Mouse (Mus musculus) ES-Bruce4 (cell line): ENCODE data around the gene Mccc1. TPM values are rescaled to one million over a fixed set of nuclear protein-coding genes. Genes with fewer than 3 reads are reported as not detected.

ENCODE experiments used
- H3K27ac ChIP-seq: 2 replicates; pipeline ENCODE4 v1.5.1; 2012; ENCODE audit warnings: low read length, inconsistent platforms; ENCODE audit not compliant: insufficient read depth
- H3K27me3 ChIP-seq: 2 replicates; pipeline ENCODE4 v1.6.1; 2012; ENCODE audit warnings: mild to moderate bottlenecking, low read length, inconsistent platforms; ENCODE audit not compliant: control insufficient read depth, poor library complexity, insufficient read depth, severe bottlenecking
- H3K36me3 ChIP-seq: 2 replicates; pipeline ENCODE4 v1.6.1; 2012; ENCODE audit warnings: inconsistent platforms, mild to moderate bottlenecking, low read length, moderate library complexity; ENCODE audit not compliant: control insufficient read depth, poor library complexity, insufficient read depth, severe bottlenecking
- H3K4me1 ChIP-seq: one replicate; pipeline ENCODE4 v1.8.1; 2011; ENCODE audit warnings: low read length; ENCODE audit not compliant: control insufficient read depth, insufficient read depth
- H3K4me3 ChIP-seq: 2 replicates; pipeline ENCODE4 v1.5.1; 2011; ENCODE audit warnings: low read depth, mild to moderate bottlenecking, low read length
- H3K9ac ChIP-seq: 2 replicates; pipeline ENCODE4 v1.6.1; 2012; ENCODE audit warnings: low read depth, mild to moderate bottlenecking, inconsistent platforms; ENCODE audit not compliant: poor library complexity, severe bottlenecking
- H3K9me3 ChIP-seq: replicated peaks from 2 replicates; pipeline ENCODE4 v1.6.1; 2012; ENCODE audit warnings: mild to moderate bottlenecking, low read length, inconsistent platforms; ENCODE audit not compliant: control insufficient read depth, poor library complexity, insufficient read depth, severe bottlenecking
- CTCF ChIP-seq: IDR thresholded peaks from one replicate; pipeline ENCODE4 v1.8.1; 2011; ENCODE audit warnings: low read depth, low read length
- EP300 ChIP-seq: IDR thresholded peaks from 2 replicates; pipeline ENCODE4 v1.6.1; 2011; ENCODE audit warnings: low read depth, low read length; ENCODE audit not compliant: insufficient read depth
- POLR2A ChIP-seq: IDR thresholded peaks from one replicate; pipeline ENCODE4 v1.8.1; 2011; ENCODE audit warnings: low read length; ENCODE audit not compliant: insufficient read depth
- polyA plus RNA-seq: library from polyadenylated mRNA; stranded (reverse); fragments of >200 nt; gene quantifications from 2 replicates; pipeline ENCODE4 v1.2.4, GENCODE M21; 2011; ENCODE audit warnings: low read depth; ENCODE audit not compliant: missing spikeins, insufficient read depth, insufficient read length

The Mccc1 gene
- polyA plus RNA-seq, 1 experiment: 32.0 TPM

DNA sequence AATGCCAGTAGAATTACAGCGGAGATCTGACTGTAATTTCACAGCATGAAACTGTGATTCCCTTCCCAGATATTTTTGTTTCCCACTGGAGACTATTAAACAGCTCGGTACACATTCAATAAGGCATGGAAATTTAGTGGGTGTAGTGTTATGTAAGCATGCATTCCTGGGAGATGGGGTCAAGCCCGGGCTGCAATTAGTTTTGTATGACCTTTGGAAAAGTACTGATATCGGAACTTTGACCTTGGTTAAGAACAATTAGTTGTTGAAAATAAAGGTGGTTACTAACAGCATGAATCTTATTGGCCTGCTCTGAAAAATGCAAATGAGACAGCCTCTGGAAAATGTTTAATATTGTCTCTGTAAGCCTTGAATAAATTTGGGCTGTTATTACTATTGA lies 30.0 kb downstream of the Mccc1 start:
- Histone ChIP-seq H3K4me3 (no peak overlapping the region), H3K27ac (no peak overlapping the region), H3K36me3 (no peaks in the 10 kb centered on the region), H3K9ac (no peak overlapping the region), H3K27me3 (no peaks in the 10 kb centered on the region), H3K9me3 (no peaks in the 10 kb centered on the region), H3K4me1 (no peaks in the 10 kb centered on the region)
- TF ChIP-seq POLR2A (no peak), CTCF (no peak), EP300 (no peak)

DNA sequence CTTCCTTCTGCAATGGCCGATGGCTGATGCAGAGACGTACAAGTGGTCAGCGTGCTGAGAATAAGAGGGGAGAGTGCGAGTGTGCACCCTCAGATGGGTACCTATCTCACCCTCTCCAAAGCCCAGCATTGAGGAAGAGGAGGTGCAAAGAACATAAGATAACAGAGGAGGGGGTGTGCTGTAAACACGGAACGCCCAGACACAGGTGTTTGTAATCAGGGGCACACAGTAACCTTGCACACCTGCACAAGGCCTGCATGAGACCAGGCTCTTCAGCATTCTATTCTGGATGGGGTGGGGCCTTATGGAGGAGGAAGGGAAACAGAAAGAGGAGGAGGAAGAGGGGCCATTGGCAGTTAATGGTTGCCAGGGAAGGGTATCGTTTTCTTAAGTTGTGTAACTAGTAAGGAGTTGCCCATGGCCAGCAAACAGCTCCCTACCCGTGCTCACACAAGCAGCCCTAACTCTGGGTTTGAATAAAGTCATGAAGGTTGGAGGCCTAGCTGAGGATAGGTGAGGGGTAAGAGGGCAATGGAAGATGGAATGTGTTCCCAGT lies 33.0 kb downstream of the Mccc1 start:
- TF ChIP-seq CTCF: no peak
- TF ChIP-seq POLR2A: no peak
- no peak for TF ChIP-seq EP300

DNA sequence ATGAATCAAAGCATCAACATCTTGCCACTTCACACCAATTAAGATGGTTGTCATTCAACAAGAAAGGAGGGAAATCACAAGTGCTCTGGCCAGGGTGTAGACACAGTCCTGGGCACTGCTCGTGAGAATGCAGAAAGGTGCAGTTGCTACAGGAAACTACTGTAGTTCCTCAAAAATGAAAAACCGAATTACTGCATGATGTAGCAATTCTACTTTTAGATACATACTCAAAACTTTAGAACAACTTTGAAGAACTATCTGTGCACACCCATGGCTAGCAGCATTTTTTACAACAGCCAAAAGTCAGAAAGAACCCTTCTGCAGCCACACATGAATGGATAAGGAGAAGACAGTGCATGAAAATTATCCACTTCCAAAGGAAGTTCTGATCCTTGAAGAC lies 34.0 kb downstream of the Mccc1 start:
- no peaks in the 10 kb centered on the region for H3K27me3 ChIP-seq
- H3K36me3 ChIP-seq: no peaks in the 10 kb centered on the region
- no peak overlapping the region for H3K4me3 ChIP-seq
- H3K9me3 ChIP-seq: no peaks in the 10 kb centered on the region
- no peak for TF ChIP-seq CTCF
- no peak overlapping the region for H3K27ac ChIP-seq
- H3K9ac ChIP-seq: no peak overlapping the region
- H3K4me1 ChIP-seq: no peaks in the 10 kb centered on the region

More for the DNA sequence above, 33.0 kb downstream of the Mccc1 start:
- Histone ChIP-seq H3K9ac (no peak overlapping the region), H3K27me3 (no peaks in the 10 kb centered on the region), H3K27ac (no peak overlapping the region), H3K9me3 (no peaks in the 10 kb centered on the region), H3K4me3 (no peak overlapping the region), H3K36me3 (no peaks in the 10 kb centered on the region), H3K4me1 (no peaks in the 10 kb centered on the region)

DNA sequence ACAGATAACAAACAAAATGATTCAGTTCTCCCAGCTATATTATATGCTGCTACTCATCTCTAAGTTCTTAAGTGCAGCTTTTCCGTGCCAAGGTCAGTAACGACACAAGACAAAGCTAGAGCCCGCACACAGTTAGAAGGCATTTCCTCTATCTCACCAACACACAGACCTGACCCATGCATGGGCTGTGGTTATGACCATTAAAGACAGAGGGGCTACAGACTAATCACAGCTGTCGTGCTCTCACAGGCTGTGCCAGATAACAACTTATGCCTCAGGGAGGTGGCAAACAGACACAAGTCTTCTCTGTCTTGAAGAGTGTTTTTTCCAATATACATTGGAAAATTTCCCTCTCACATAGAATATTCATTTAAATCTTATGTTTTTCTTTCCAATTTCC lies 35.5 kb downstream of the Mccc1 start:
- no peaks in the 10 kb centered on the region for H3K4me1 ChIP-seq
- H3K36me3 ChIP-seq: no peaks in the 10 kb centered on the region
- no peaks in the 10 kb centered on the region for H3K27me3 ChIP-seq
- H3K9ac ChIP-seq: no peak overlapping the region
- H3K27ac ChIP-seq: no peak overlapping the region
- TF ChIP-seq CTCF (no peak), POLR2A (no peak), EP300 (no peak)
- no peak overlapping the region for H3K4me3 ChIP-seq
- no peaks in the 10 kb centered on the region for H3K9me3 ChIP-seq

DNA sequence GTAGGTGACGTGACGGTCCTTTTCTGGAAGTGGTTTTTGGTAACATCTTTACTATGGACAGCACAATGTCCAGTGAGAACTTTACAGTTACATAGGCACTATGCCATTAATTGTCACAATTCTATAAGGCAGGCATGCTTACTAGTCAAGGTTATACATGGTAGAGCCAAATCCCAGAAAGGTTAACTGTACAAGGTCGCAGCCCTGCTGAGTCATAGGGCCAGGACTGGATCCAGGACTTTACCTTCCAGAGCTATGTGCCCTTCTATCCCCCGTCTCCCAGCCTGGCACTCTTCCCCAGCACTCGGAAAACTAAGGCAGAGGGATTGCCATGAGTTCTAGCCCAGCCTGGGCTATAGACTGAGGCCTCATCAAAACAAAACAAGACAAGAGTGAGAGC lies 36.6 kb downstream of the Mccc1 start:
- Histone ChIP-seq H3K36me3 (no peaks in the 10 kb centered on the region), H3K27me3 (no peaks in the 10 kb centered on the region), H3K4me1 (no peaks in the 10 kb centered on the region), H3K9me3 (no peaks in the 10 kb centered on the region), H3K9ac (no peak overlapping the region), H3K27ac (no peak overlapping the region), H3K4me3 (no peak overlapping the region)
- no peak for TF ChIP-seq POLR2A
- no peak for TF ChIP-seq CTCF
- no peak for TF ChIP-seq EP300

DNA sequence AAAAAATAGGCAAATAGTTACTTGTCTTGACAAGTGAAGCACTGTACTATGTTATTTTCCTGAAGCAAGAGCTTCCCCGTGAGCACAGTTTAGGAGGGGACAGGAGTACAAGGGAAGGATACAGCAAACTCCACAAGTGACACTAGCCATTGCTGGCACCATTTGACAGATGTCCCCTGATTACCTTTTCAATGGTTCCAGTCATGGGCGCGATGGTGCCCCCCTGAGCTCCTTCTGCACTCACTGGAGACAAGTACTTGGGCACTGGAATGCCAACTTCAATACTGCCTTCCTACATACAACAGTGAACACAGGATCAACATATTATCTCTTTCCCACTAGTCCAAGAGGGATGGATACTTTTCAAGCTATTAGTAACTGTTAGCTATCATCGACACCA lies 37.1 kb downstream of the Mccc1 start:
- TF ChIP-seq EP300 (no peak), CTCF (no peak), POLR2A (no peak)
- H3K9me3 ChIP-seq: no peaks in the 10 kb centered on the region
- H3K4me3 ChIP-seq: no peak overlapping the region
- no peak overlapping the region for H3K27ac ChIP-seq
- no peaks in the 10 kb centered on the region for H3K4me1 ChIP-seq
- H3K36me3 ChIP-seq: no peaks in the 10 kb centered on the region
- no peak overlapping the region for H3K9ac ChIP-seq
- H3K27me3 ChIP-seq: no peaks in the 10 kb centered on the region
